Mouse (Mus musculus) frontal cortex, postnatal 10 days (tissue): ENCODE results near the gene Slc28a1.

ENCODE experiments used
- DNase-seq, 2 experiments: peaks; one replicate each; pipeline ENCODE4 v3.0.0; 2022; ENCODE audit warnings: low spot score in 2 of 2, mixed read lengths in 1 of 2

Gene Slc28a1

GRCm38 (mm10) chr7:81114555-81114954 is at the start of gene Slc28a1:
Slc28a1 (plus strand) TSS chr7:81114799.
- DNase-seq = no peak

DNA sequence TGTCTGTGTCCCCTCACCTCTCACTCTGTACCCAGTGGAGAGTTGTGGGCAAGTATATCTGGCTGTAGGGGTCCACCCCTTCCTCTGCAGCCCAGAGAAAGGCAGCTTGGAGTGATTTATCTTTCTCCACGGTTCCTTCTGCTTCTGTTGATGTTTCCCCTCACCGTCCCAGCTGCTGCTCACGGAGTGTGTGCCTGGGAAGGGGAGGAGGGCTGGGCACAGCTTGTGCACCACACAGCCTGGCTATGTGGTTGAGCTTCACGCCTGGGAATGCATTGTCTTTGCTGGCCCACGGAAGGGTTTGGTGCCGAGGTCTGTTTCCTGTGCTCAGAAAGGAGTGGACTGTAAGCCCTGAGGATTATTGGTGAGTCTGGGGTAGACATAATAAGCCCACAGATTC is 47.9 kb upstream of the Slc28a1 start:
- no peak for DNase-seq

GRCm38 (mm10) chr7:81072463-81072862 is 42.1 kb upstream of the Slc28a1 start:
- no peak for DNase-seq

DNA sequence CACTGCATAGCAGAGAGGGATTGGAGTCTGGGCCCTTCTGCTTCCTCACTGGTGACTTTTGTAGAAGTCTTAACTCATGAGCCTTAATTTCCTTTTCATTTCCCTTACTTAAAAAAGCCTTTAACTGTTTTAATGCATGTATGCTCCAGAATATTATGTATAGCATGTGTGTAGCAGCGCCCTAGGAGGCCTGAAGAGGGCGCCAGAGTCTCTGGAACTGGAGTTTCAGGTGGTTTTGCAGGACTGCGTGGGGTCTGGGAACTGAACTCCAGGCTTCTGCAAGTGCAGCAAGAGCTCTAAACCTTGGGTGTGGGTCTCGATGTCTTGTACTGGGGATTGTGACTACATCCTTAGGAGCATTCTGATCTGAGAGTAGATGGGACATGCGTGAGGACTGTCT is 41.3 kb upstream of the Slc28a1 start:
- no peak for DNase-seq

DNA sequence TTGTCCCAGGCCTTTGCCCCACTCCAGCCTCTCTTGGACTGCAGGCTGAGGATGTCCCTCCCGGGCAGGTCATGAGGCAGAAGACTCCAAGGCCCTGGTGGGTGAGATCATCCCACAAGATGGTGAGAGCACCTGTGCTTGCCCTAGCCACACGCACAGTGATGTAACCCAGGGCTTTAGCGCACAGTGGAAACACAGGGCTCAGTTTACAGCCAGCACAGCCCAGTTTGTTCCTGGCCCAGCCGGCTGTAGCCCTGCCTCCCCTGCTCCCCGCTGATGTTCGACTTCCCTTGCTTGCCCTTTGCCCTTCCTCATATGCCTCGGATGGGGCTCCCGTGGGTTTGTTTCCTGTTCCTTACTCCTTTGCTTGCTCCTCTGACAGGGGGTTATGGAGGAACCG is 40.1 kb upstream of the Slc28a1 start:
- no peak for DNase-seq

DNA sequence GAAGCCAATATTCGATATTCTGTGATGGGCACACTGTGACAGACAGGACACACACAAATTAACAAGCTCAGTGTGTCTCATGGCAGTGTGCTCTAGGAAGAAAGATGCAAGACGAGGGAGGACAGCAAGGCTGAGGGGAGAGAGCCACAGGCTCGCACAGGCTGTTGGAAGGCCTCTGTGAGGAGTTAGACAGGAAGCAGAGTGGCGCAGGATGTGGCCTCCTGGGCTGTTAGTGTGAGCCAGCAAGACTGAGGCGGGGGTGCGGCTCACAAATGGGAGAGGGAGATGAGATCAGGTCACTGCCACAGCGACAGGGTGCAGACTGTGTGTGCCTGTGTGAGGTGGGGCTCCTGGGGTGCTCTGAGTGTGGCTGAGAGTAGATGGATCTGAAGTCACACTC is 39.3 kb upstream of the Slc28a1 start:
- no peak for DNase-seq

- no peak for DNase-seq
Measured at GRCm38 (mm10) chr7:81075732-81076131, 38.9 kb upstream of the Slc28a1 start.

DNA sequence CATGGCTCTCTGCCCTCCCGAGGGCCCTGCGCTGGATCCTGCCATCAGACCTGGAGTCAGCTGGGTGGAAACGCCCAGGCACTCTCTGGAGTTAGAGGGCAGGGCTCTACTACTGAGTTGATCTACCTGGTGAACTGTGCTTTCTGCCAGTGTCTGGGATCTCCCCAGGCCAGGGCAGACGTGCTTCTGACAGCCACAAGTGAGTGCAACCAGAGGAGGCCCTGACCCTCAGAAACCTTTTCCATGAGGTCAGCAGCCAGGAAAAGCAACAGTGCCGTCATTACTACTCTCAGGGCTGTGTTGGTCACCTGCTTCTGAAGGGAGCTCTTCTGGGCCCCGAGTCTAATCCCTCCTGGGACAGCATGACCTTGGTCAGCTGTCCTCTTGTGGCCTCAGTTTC is 37.6 kb upstream of the Slc28a1 start:
- DNase-seq = no peak

DNA sequence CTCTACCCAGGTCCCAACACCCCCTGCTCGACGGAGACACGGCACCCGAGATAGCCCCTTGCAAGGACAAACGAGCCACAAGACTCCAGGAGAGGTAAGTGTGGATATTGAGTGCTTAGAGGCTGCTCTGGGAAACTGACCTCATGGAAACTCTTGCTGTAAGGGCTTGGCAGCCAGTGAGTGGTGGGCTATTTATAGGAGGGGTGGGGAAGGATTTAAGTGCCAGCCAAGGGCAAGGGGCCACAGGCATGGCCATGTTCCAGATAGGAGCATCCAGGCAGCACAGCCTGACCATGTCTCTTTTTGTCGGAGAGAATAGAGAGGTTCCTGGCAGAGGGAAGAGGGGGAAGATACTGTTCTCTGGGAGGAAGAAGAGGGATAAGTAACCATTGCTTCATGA is 35.9 kb upstream of the Slc28a1 start:
- no peak for DNase-seq

DNA sequence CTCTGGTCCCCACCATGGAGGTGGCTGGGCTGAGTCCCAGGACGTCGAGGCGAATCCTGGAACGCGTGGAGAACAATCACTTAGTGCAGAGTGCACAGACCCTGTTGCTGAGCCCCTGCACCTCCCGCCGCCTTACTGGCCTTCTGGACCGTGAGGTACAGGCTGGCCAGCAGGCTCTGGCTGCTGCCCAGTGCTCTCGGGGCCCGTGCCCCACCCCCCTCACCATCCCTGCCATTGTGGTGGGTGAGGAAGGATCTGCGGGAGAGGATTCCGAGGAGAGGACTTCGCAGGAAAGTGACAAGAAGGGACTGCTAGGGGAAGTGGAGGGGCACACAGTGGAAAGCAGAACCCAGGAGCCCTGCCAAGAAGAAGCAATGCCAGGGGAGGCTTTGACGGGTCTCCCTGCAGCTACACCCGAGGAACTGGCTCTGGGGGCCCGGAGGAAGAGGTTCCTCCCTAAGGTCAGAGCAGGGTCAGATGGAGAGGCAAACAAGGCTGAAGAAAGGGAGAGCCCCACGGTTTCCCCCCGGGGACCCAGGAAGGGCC is 21.1 kb upstream of the Slc28a1 start:
- DNase-seq = no peak

GRCm38 (mm10) chr7:81094104-81094757 is 20.4 kb upstream of the Slc28a1 start:
- DNase-seq = no peak

- no peak for DNase-seq
Measured at GRCm38 (mm10) chr7:81100341-81100740, 14.3 kb upstream of the Slc28a1 start.

- no peak for DNase-seq
Measured at GRCm38 (mm10) chr7:81102854-81103253, 11.7 kb upstream of the Slc28a1 start.

GRCm38 (mm10) chr7:81105525-81105924 is 9.1 kb upstream of the Slc28a1 start:
- DNase-seq = no peak

GRCm38 (mm10) chr7:81108226-81108625 is 6.4 kb upstream of the Slc28a1 start:
- no peak for DNase-seq

DNA sequence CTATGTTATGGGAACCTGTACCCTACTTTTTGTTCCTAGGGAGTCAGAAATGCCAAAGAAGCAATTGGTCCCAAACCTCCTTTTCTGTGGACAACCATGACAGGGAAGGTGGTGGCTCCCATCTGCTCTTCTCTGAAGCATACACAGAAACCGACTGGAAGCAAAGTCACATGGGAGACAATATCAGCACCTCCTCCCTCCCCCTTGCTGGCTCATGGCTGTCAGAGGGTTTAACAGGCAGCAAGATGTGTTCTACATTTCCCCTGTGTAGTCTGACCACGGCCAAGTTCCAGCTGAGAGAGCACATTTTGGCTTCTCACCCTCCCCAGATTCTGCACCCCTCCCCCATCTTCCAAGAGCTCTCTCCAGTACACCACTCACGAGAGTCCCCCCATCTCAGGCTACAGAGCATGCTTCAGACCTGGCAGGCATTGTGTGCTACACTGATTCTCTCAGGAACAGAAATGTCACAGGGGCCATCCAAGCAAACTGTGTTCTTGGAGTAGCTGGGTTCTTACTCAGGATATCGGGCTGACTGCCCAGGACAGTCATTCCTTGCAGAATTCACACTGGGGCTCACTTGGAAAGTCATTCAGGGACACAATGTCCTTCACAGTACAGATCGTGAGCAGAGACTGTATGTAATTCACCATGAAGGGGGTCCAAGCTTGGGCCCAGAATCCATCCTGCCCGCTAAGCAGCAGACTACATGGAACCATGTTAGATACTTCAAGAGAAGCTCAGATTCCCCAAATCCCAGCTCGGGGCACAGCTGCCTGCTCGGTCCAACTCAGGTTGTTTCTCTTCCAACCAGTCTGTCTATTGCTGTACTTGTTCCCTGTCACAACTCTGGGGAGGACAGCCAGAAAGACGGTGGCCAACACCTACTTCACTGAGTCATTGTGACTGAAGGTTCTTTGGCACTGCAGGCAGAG is 4.6 kb upstream of the Slc28a1 start:
- DNase-seq = peak in 1 of 2 experiments; percentile 31

GRCm38 (mm10) chr7:81110791-81111190 is 3.8 kb upstream of the Slc28a1 start:
- DNase-seq = no peak

- DNase-seq = no peak
Measured at GRCm38 (mm10) chr7:81111729-81112128, 2.9 kb upstream of the Slc28a1 start.

DNA sequence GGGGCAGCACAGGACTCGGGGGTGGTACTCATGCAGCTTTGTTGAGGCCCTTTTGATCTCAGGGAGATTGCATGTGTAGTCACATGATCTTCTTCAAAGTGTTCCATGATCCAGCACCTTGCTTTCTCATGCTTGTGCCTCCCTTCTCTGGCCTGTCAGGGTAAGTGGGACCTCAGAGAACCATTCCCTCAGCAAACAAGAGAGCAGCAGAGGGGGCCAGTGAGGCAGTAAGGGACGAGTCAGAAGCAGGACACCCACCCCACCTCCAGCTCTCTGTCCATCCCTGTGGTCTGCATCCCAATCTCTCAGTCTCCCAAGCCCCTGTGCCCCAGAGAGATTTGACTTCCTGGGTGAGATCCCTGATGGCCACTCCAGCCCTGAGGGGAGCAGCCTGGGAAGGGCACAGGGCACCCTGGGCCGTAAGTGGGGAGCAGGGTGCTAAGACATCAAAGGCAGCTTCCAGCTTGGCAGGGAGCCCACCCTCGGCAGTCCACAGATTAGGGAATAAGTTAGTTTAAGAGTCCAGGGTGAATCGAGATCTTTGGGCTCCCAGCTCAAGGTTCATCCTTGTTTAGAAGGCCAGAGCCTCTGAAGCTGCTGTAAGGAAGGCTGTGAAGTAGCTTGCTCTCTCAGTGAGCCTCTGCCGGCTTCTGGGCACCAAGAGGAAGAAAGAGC is 1.8 kb upstream of the Slc28a1 start:
- DNase-seq = no peak

DNA sequence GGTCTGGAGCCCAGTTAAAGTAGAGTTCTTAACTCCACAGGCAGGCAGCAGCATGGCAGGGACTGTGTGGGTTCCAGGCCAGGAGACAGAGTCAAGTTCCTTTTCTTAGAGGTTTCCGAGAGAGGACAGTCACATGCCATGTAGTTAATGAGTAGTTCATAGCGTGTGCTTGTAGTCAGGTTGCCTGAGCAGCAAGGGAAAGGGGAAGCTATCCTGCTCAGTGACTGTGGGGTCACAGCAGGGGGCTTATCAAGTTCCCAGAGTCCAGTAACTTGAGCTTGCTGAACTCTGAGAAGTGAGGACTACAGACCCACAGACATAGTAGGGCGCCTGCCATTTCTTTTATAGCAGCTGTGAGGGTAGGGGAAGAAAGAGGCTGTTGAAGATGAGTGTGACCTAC is 6.5 kb downstream of the Slc28a1 start:
- DNase-seq = no peak

- DNase-seq = no peak
Measured at GRCm38 (mm10) chr7:81122808-81123207, 8.2 kb downstream of the Slc28a1 start.

DNA sequence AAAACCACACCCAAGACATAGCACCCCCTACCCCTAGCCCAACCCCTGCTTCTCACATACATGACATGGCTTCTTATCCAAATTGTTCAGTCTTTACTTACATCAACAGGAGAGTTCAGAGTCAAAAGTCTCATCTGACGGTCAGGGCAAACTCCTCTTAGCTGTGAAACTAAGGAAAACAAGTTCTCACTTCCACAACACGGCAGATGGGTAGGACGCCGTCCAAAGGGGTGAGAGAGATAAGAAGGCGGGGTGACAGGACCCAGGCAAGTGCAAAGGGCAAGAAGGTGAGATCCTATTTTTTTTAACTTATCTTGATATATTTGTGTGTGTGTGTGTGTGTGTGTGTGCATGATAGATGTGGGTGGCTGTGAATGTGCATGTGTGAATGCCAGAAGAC is 9.0 kb downstream of the Slc28a1 start:
- DNase-seq = no peak
